Mouse (Mus musculus) C2C12 (cell line): ENCODE measurements around the gene Ercc5.

Experiments
- CEBPB ChIP-seq: IDR thresholded peaks from one replicate; pipeline ENCODE4 v1.6.1; 2011; ENCODE audit warnings: low read depth, mild to moderate bottlenecking, control low read depth, moderate library complexity
- CTCF ChIP-seq: IDR thresholded peaks from one replicate; pipeline ENCODE4 v1.5.1; 2011; ENCODE audit not compliant: control insufficient read depth, insufficient read depth, insufficient read length
- FOSL1 ChIP-seq: IDR thresholded peaks from one replicate; pipeline ENCODE4 v1.8.0; 2011; ENCODE audit warnings: mild to moderate bottlenecking, low read length; ENCODE audit not compliant: poor library complexity, insufficient read depth, severe bottlenecking
- MAX ChIP-seq: IDR thresholded peaks from one replicate; pipeline ENCODE4 v1.6.1; 2011; ENCODE audit warnings: mild to moderate bottlenecking, control low read depth
- MYOD1 ChIP-seq: IDR thresholded peaks from one replicate; pipeline ENCODE4 v1.6.1; 2011; ENCODE audit warnings: low read depth; ENCODE audit not compliant: control insufficient read depth, insufficient read length
- MYOG ChIP-seq: IDR thresholded peaks from one replicate; pipeline ENCODE4 v1.6.1; 2011; ENCODE audit not compliant: control insufficient read depth, insufficient read length; ENCODE audit errors: extremely low read depth
- USF1 ChIP-seq: IDR thresholded peaks from one replicate; pipeline ENCODE4 v1.6.1; 2011; ENCODE audit warnings: low read depth, mild to moderate bottlenecking, control low read depth, moderate library complexity

- TF ChIP-seq USF1 (no peak), CTCF (no peak), MYOG (no peak), FOSL1 (no peak), MAX (no peak), MYOD1 (no peak), CEBPB (no peak)
These were observed 26.4 kb downstream of the Ercc5 start for GRCm38 (mm10) chr1:44173903-44174302.
